Comparison of ENCODE assay signal across 9 mouse cellular contexts in genomic region chr11:59282933-59283332, GRCm38 (mm10). TPM values are rescaled to one million over a fixed set of nuclear protein-coding genes. Genes with fewer than 3 reads are reported as not detected.
DNase-seq lines count a peak whose midpoint lies in the region; ATAC-seq and TF ChIP-seq lines count a peak whose summit lies in the region.
"Had no signal": no experiment of that assay in that cellular context is flagged by ENCODE, and none has a peak within 500 bp of the region (broad histone marks: within the 10 kb centered on the region; RNA-seq: fewer than 3 reads in every experiment).

No protein-coding gene starts in this region.

- TF ChIP-seq EP300 in heart, adult 2 months (IDR thresholded peaks at IDR 0.05; ENCODE audit: insufficient read depth, low read depth, low read length) = no peak
- no peak for TF ChIP-seq EP300 in lung, postnatal 0 days (IDR thresholded peaks at IDR 0.05)
- no peak for TF ChIP-seq EP300 in liver, postnatal 0 days (IDR thresholded peaks at IDR 0.05; ENCODE audit: low read depth)

- 81% methylated on average over 10 of the region's 10 CpGs for WGBS in midbrain, embryonic 14.5 days
- WGBS in midbrain, embryonic 15.5 days = 78% methylated on average over 10 of the region's 10 CpGs
- 19% methylated on average over 10 of the region's 10 CpGs for WGBS in heart, adult 2 months
- 40% methylated on average over 10 of the region's 10 CpGs for WGBS in lung, postnatal 0 days
- WGBS in liver, postnatal 0 days (ENCODE audit: insufficient replicate concordance) = 75% methylated on average over 9 of the region's 10 CpGs
- WGBS in intestine, postnatal 0 days = 55% methylated on average over 10 of the region's 10 CpGs

- ATAC-seq in midbrain, embryonic 14.5 days (ENCODE audit: low FRiP score, low TSS enrichment) = no peak
- no peak for ATAC-seq in midbrain, embryonic 15.5 days (replicated peaks)
- peak; percentile 62 for ATAC-seq in lung, postnatal 0 days
- no peak for ATAC-seq in liver, postnatal 0 days
- ATAC-seq in intestine, postnatal 0 days = no peak

- peak; percentile 32 for DNase-seq in midbrain, embryonic 14.5 days
- DNase-seq in cerebellum, adult 11 months = peak; percentile 74
- DNase-seq in heart, adult 2 months = peak; percentile 58 to 75
- peak; percentile 58 for DNase-seq in lung, postnatal 0 days (ENCODE audit: low spot score)
- DNase-seq in liver, postnatal 0 days = no peak
- DNase-seq in embryo, embryonic 10.5 days (ENCODE audit: low spot score) = no peak

- no peaks in the 10 kb centered on the region for H3K4me1 ChIP-seq in midbrain, embryonic 14.5 days (ENCODE audit: control insufficient read depth, insufficient read depth, low read length)
- no peaks in the 10 kb centered on the region for H3K4me1 ChIP-seq in midbrain, embryonic 15.5 days
- no peaks in the 10 kb centered on the region for H3K4me1 ChIP-seq in heart, adult 2 months (ENCODE audit: control insufficient read depth, insufficient read depth, low read length)
- H3K4me1 ChIP-seq in lung, postnatal 0 days (ENCODE audit: insufficient read depth, low read depth, low read length) = no peaks in the 10 kb centered on the region
- no peaks in the 10 kb centered on the region for H3K4me1 ChIP-seq in liver, postnatal 0 days (ENCODE audit: insufficient read depth)
- H3K4me1 ChIP-seq in intestine, postnatal 0 days (replicated peaks; ENCODE audit: control insufficient read depth, insufficient read depth, low read length) = no peaks in the 10 kb centered on the region

- TF ChIP-seq POLR2A in heart, adult 2 months (IDR thresholded peaks at IDR 0.05; ENCODE audit: insufficient read depth, low read depth, low read length) = no peak

- H3K9me3 ChIP-seq in midbrain, embryonic 14.5 days (ENCODE audit: control insufficient read depth, low read length) = no peaks in the 10 kb centered on the region
- no peaks in the 10 kb centered on the region for H3K9me3 ChIP-seq in midbrain, embryonic 15.5 days
- H3K9me3 ChIP-seq in lung, postnatal 0 days (ENCODE audit: low read length) = no peaks in the 10 kb centered on the region
- H3K9me3 ChIP-seq in liver, postnatal 0 days (ENCODE audit: low read length) = no peaks in the 10 kb centered on the region
- no peaks in the 10 kb centered on the region for H3K9me3 ChIP-seq in intestine, postnatal 0 days (ENCODE audit: control insufficient read depth)

- TF ChIP-seq CTCF in heart, adult 2 months (IDR thresholded peaks at IDR 0.05) = no peak
- TF ChIP-seq CTCF in lung, postnatal 0 days (IDR thresholded peaks at IDR 0.05) = no peak
- no peak for TF ChIP-seq CTCF in liver, postnatal 0 days (IDR thresholded peaks at IDR 0.05; ENCODE audit: low read depth)
- no peak for TF ChIP-seq CTCF in intestine, postnatal 0 days (IDR thresholded peaks at IDR 0.05; ENCODE audit: low read depth)

- H3K27ac ChIP-seq in midbrain, embryonic 14.5 days (replicated peaks; ENCODE audit: low read depth, low read length) = no peak overlapping the region
- no peak overlapping the region for H3K27ac ChIP-seq in midbrain, embryonic 15.5 days
- no peak overlapping the region for H3K27ac ChIP-seq in heart, adult 2 months
- no peak overlapping the region for H3K27ac ChIP-seq in lung, postnatal 0 days (ENCODE audit: low read length)
- no peak overlapping the region for H3K27ac ChIP-seq in liver, postnatal 0 days (ENCODE audit: low read depth)
- no peak overlapping the region for H3K27ac ChIP-seq in intestine, postnatal 0 days (ENCODE audit: low read depth, low read length)

- no peak overlapping the region for H3K4me3 ChIP-seq in midbrain, embryonic 14.5 days (replicated peaks; ENCODE audit: low read depth, low read length)
- H3K4me3 ChIP-seq in midbrain, embryonic 15.5 days = no peak overlapping the region
- no peak overlapping the region for H3K4me3 ChIP-seq in heart, adult 2 months
- H3K4me3 ChIP-seq in lung, postnatal 0 days (ENCODE audit: low read depth, low read length) = no peak overlapping the region
- H3K4me3 ChIP-seq in liver, postnatal 0 days (ENCODE audit: low read depth, low read length) = no peak overlapping the region
- no peak overlapping the region for H3K4me3 ChIP-seq in intestine, postnatal 0 days (ENCODE audit: low read depth, low read length)

- H3K9ac ChIP-seq in midbrain, embryonic 14.5 days (replicated peaks; ENCODE audit: low read length) = no peak overlapping the region
- no peak overlapping the region for H3K9ac ChIP-seq in midbrain, embryonic 15.5 days
- H3K9ac ChIP-seq in heart, adult 2 months (ENCODE audit: low read depth, low read length) = no peak overlapping the region
- no peak overlapping the region for H3K9ac ChIP-seq in lung, postnatal 0 days (replicated peaks; ENCODE audit: low read depth)
- H3K9ac ChIP-seq in liver, postnatal 0 days (replicated peaks) = no peak overlapping the region
- H3K9ac ChIP-seq in intestine, postnatal 0 days (ENCODE audit: low read depth, low read length) = no peak overlapping the region

- no peaks in the 10 kb centered on the region for H3K36me3 ChIP-seq in midbrain, embryonic 14.5 days (ENCODE audit: control insufficient read depth, insufficient read depth, low read length)
- no peaks in the 10 kb centered on the region for H3K36me3 ChIP-seq in midbrain, embryonic 15.5 days (replicated peaks)
- no peaks in the 10 kb centered on the region for H3K36me3 ChIP-seq in heart, adult 2 months (ENCODE audit: control insufficient read depth, insufficient read depth, low read length)
- H3K36me3 ChIP-seq in lung, postnatal 0 days (ENCODE audit: insufficient read depth, low read length) = no peaks in the 10 kb centered on the region
- H3K36me3 ChIP-seq in liver, postnatal 0 days (replicated peaks; ENCODE audit: insufficient read depth, low read length) = no peaks in the 10 kb centered on the region
- no peaks in the 10 kb centered on the region for H3K36me3 ChIP-seq in intestine, postnatal 0 days (ENCODE audit: control insufficient read depth, insufficient read depth)

- no peak overlapping the region for H3K4me2 ChIP-seq in midbrain, embryonic 14.5 days (ENCODE audit: low read length)
- H3K4me2 ChIP-seq in midbrain, embryonic 15.5 days = no peak overlapping the region
- no peak overlapping the region for H3K4me2 ChIP-seq in lung, postnatal 0 days (replicated peaks; ENCODE audit: low read depth, low read length)
- no peak overlapping the region for H3K4me2 ChIP-seq in liver, postnatal 0 days (ENCODE audit: low read depth, low read length)
- no peak overlapping the region for H3K4me2 ChIP-seq in intestine, postnatal 0 days (replicated peaks; ENCODE audit: low read depth)

- intact Hi-C loops in heart, adult 2 months (cut with DNase I) = no loop called here

- no peaks in the 10 kb centered on the region for H3K79me2 ChIP-seq in heart, adult 2 months (replicated peaks; ENCODE audit: control insufficient read depth, insufficient read depth, low read length)

- peaks cover 18% of the 10 kb centered on the region for H3K27me3 ChIP-seq in midbrain, embryonic 14.5 days (ENCODE audit: control insufficient read depth, insufficient read depth, low read length)
- H3K27me3 ChIP-seq in midbrain, embryonic 15.5 days (replicated peaks) = peaks cover 42% of the 10 kb centered on the region
- no peaks in the 10 kb centered on the region for H3K27me3 ChIP-seq in heart, adult 2 months (ENCODE audit: control insufficient read depth, insufficient read depth, low read length)
- H3K27me3 ChIP-seq in lung, postnatal 0 days (replicated peaks; ENCODE audit: insufficient read depth, low read length) = peaks cover 17% of the 10 kb centered on the region
- peaks cover 48% of the 10 kb centered on the region for H3K27me3 ChIP-seq in liver, postnatal 0 days (ENCODE audit: insufficient read depth, low read length)
- H3K27me3 ChIP-seq in intestine, postnatal 0 days (replicated peaks; ENCODE audit: control insufficient read depth, insufficient read depth, low read length) = peaks cover 48% of the 10 kb centered on the region

RNA-seq across cellular contexts. Expression of gene Wnt3a, which starts 7.6 kb away (rescaled TPM):
- 0.43 and 0.46 TPM in 2 replicates for polyA plus RNA-seq in midbrain, embryonic 14.5 days (2014; fragmentation: Nextera tagmentation; extraction: Ambion mirVana)
- polyA plus RNA-seq in midbrain, embryonic 15.5 days (2015; fragmentation: Nextera tagmentation; extraction: Ambion mirVana) = 0.43 and 0.61 TPM in 2 replicates
- not detected for total RNA-seq in heart, adult 2 months (2021)
- not detected in 2 replicates for polyA plus RNA-seq in heart, adult 2 months (2012; rRNA removed)
- 12.6 and 18.9 TPM in 2 replicates for polyA plus RNA-seq in lung, postnatal 0 days (2015; fragmentation: Nextera tagmentation; extraction: Ambion mirVana)
- polyA plus RNA-seq in liver, postnatal 0 days (2015; fragmentation: Nextera tagmentation; extraction: Ambion mirVana) = not detected in 2 replicates
- not detected in 2 replicates for polyA plus RNA-seq in intestine, postnatal 0 days (2015; fragmentation: Nextera tagmentation; extraction: Ambion mirVana)
- total RNA-seq: gastrocnemius, postnatal 4 days had no signal

RNA-seq across cellular contexts. Expression of gene Wnt9a, which starts 23.8 kb away (rescaled TPM):
- 1.6 and 1.7 TPM in 2 replicates for polyA plus RNA-seq in midbrain, embryonic 14.5 days (2014; fragmentation: Nextera tagmentation; extraction: Ambion mirVana)
- 3.8 and 3.9 TPM in 2 replicates for polyA plus RNA-seq in midbrain, embryonic 15.5 days (2015; fragmentation: Nextera tagmentation; extraction: Ambion mirVana)
- 1 to 10 TPM; 4.3 to 4.6 TPM for total RNA-seq in heart, adult 2 months (2021)
- 4.6 and 7.2 TPM in 2 replicates for polyA plus RNA-seq in heart, adult 2 months (2012; rRNA removed)
- polyA plus RNA-seq in lung, postnatal 0 days (2015; fragmentation: Nextera tagmentation; extraction: Ambion mirVana) = 9.7 and 10.5 TPM in 2 replicates
- 0.16 and 0.18 TPM in 2 replicates for polyA plus RNA-seq in liver, postnatal 0 days (2015; fragmentation: Nextera tagmentation; extraction: Ambion mirVana)
- polyA plus RNA-seq in intestine, postnatal 0 days (2015; fragmentation: Nextera tagmentation; extraction: Ambion mirVana) = 2.2 and 2.4 TPM in 2 replicates

RNA-seq across cellular contexts. Expression of gene Arf1, which starts 54.9 kb away (rescaled TPM):
- polyA plus RNA-seq in midbrain, embryonic 14.5 days (2014; fragmentation: Nextera tagmentation; extraction: Ambion mirVana) = 594 and 613 TPM in 2 replicates
- 645 TPM in 2 replicates for polyA plus RNA-seq in midbrain, embryonic 15.5 days (2015; fragmentation: Nextera tagmentation; extraction: Ambion mirVana)
- total RNA-seq in heart, adult 2 months (2021) = 100 to 1,000 TPM; 245 to 274 TPM
- polyA plus RNA-seq in heart, adult 2 months (2012; rRNA removed) = 345 and 383 TPM in 2 replicates
- 630 and 647 TPM in 2 replicates for polyA plus RNA-seq in lung, postnatal 0 days (2015; fragmentation: Nextera tagmentation; extraction: Ambion mirVana)
- polyA plus RNA-seq in liver, postnatal 0 days (2015; fragmentation: Nextera tagmentation; extraction: Ambion mirVana) = 244 and 254 TPM in 2 replicates
- polyA plus RNA-seq in intestine, postnatal 0 days (2015; fragmentation: Nextera tagmentation; extraction: Ambion mirVana) = 574 and 605 TPM in 2 replicates

Comparison
In these comparisons a context has a peak if more than half of its experiments do, and no peak if none do; other contexts are left out.
1. DNase-seq: peak in midbrain, embryonic 14.5 days (single experiment), cerebellum, adult 11 months (single experiment), heart, adult 2 months (2 of 2) and lung, postnatal 0 days (single experiment); none in liver, postnatal 0 days (single experiment) and embryo, embryonic 10.5 days (single experiment).